Mouse (Mus musculus) liver, postnatal 0 days (tissue): Measurements from ENCODE around the gene Gm14569. TPM values are rescaled to one million over a fixed set of nuclear protein-coding genes. Genes with fewer than 3 reads are reported as not detected.

Experiments used
- ATAC-seq: fragments of 200-750 bp; cut with Nextera tagmentation; 2 replicates; pipeline ENCODE4 v1.8.0; 2017; ENCODE audit warnings: mild to moderate bottlenecking, moderate library complexity
- DNase-seq: peaks from one replicate; pipeline ENCODE4 v3.0.0-alpha.2; 2016
- H3K27ac ChIP-seq: fragments of 300-500 bp; sonication (generic); 2 replicates; pipeline ENCODE4 v1.5.1; 2014; ENCODE audit warnings: antibody characterized with exemption, moderate library complexity, mild to moderate bottlenecking, low read depth
- H3K27me3 ChIP-seq: fragments of 300-500 bp; sonication (generic); 2 replicates; pipeline ENCODE4 v1.6.1; 2014; ENCODE audit warnings: low read length, control low read depth, mixed read lengths; ENCODE audit not compliant: insufficient read depth
- H3K36me3 ChIP-seq: fragments of 300-500 bp; sonication (generic); replicated peaks from 2 replicates; pipeline ENCODE4 v1.6.1; 2014; ENCODE audit warnings: mild to moderate bottlenecking, control low read depth, low read length, moderate library complexity, mixed read lengths; ENCODE audit not compliant: insufficient read depth
- H3K4me1 ChIP-seq: fragments of 300-500 bp; sonication (generic); 2 replicates; pipeline ENCODE4 v1.6.1; 2014; ENCODE audit warnings: antibody characterized with exemption, mild to moderate bottlenecking, control low read depth; ENCODE audit not compliant: insufficient read depth
- H3K4me2 ChIP-seq: fragments of 300-500 bp; sonication (generic); 2 replicates; pipeline ENCODE4 v1.6.1; 2014; ENCODE audit warnings: low read depth, mild to moderate bottlenecking, low read length, moderate library complexity, mixed read lengths
- H3K4me3 ChIP-seq: fragments of 300-500 bp; sonication (generic); 2 replicates; pipeline ENCODE4 v1.5.1; 2014; ENCODE audit warnings: low read depth, low read length
- H3K9ac ChIP-seq: fragments of 300-500 bp; sonication (generic); replicated peaks from 2 replicates; pipeline ENCODE4 v1.6.1; 2014; ENCODE audit warnings: mild to moderate bottlenecking, moderate library complexity
- H3K9me3 ChIP-seq: fragments of 300-500 bp; sonication (generic); 2 replicates; pipeline ENCODE4 v1.6.1; 2016; ENCODE audit warnings: mild to moderate bottlenecking, control low read depth, low read length, mixed read lengths
- CTCF ChIP-seq: sonication (generic); IDR thresholded peaks from 2 replicates; pipeline ENCODE4 v1.5.1; 2016; ENCODE audit warnings: antibody characterized with exemption, low read depth
- EP300 ChIP-seq: IDR thresholded peaks from 2 replicates; pipeline ENCODE4 v1.6.1; 2016; ENCODE audit warnings: antibody characterized with exemption, low read depth, mild to moderate bottlenecking
- WGBS: fragments of 180-500 bp; shearing (Covaris S2); extraction: QIAGEN DNeasy Blood & Tissue Kit; methylation state at CpG from one replicate; pipeline ENCODE4 v1.1.7; 2014; ENCODE audit not compliant: insufficient replicate concordance; 5-methylcytosine and 5-hydroxymethylcytosine counted together
- polyA plus RNA-seq: library from polyadenylated mRNA; unstranded; fragments of >200 nt; fragmentation: Nextera tagmentation; extraction: Ambion mirVana; gene quantifications from 2 replicates; pipeline ENCODE4 v1.2.1, GENCODE M21; 2015

Gene Gm14569
- not detected in 2 replicates for polyA plus RNA-seq

DNA sequence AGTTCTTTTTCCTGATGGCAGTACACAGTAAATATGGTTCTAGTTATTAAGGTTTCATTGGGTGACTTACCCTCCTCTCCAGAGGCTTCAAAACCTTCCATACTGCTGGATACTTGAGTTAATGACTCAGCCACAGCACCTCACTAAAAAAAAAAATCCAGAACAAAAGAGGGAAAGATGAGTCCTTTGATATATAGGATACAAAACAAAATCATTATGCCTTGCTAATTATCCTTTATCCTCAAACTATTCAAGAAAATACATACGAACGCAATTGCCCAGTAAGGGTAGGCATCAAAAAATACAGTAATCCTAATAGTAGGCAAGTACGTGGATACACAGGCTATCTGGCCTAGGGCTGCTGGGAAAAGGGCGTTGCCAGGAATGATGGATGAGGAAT is at the start of gene Gm14569:
TSS of gene Gm14569 (minus strand) at position 101 of the 400 bp plus-strand sequence.
- ATAC-seq, result no peak
- Histone ChIP-seq H3K36me3 (no peaks in the 10 kb centered on the region), H3K4me2 (no peak within 1 kb of the TSS), H3K27ac (no peak within 1 kb of the TSS), H3K4me3 (no peak within 1 kb of the TSS), H3K9me3 (no peaks in the 10 kb centered on the region), H3K9ac (no peak within 1 kb of the TSS), H3K4me1 (no peaks in the 10 kb centered on the region), H3K27me3 (no peaks in the 10 kb centered on the region)
- TF ChIP-seq EP300 (no peak), CTCF (no peak)
- DNase-seq, result no peak
- 83% methylated on average over 4 of the region's 4 CpGs for WGBS

DNA sequence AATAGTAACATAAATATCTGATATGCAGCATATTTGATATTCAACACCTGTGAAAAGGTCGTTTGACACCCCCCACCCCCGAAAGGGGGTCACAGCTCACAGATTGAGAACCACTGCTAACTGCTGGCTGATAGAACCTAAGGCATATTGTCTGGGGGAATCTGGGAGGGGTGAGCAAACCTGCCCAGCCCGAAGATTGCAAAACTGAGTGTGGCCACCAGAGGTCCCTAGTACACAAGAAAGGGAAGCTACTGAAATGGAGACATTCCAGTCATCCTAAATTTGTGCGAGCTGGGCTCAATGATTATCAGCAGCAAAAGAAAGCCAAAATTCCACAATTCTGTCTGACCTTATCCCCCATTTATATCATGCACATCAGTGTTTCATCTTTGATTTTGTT is 42.9 kb upstream of the Gm14569 start:
- Histone ChIP-seq H3K4me2 (peak overlapping the region; percentile 50), H3K4me1 (no peaks in the 10 kb centered on the region), H3K9me3 (no peaks in the 10 kb centered on the region), H3K9ac (no peak overlapping the region), H3K27me3 (no peaks in the 10 kb centered on the region), H3K36me3 (no peaks in the 10 kb centered on the region), H3K27ac (no peak overlapping the region), H3K4me3 (no peak overlapping the region)
- TF ChIP-seq CTCF (peak; percentile 74), EP300 (no peak)
- DNase-seq (peak; percentile 70), ATAC-seq (no peak)
- WGBS, result 19% methylated on average over 4 of the region's 4 CpGs

DNA sequence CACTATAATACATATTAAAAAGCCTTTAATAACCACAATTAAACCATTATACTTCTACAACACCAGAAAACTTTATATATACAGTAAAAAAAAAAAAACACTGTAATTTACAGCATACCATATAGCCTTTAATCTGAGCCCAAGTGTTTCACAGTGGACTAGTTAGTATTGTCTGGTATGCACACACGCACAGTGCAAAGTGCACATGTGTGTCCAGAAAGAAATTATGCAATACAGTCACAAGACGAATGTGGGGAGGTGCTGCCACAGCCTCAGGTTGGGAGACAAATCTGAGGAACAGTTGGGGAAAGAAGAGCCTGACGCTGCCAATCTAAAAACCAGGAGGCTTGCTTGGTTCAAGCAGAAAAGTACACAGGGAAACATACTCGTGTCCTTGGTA is 42.1 kb upstream of the Gm14569 start:
- 46% methylated on average over 4 of the region's 4 CpGs for WGBS
- H3K27me3 ChIP-seq, result no peaks in the 10 kb centered on the region
- no peak overlapping the region for H3K27ac ChIP-seq
- no peak for ATAC-seq
- no peak overlapping the region for H3K9ac ChIP-seq
- TF ChIP-seq EP300 (no peak), CTCF (no peak)
- H3K4me1 ChIP-seq, result no peaks in the 10 kb centered on the region
- H3K4me3 ChIP-seq, result no peak overlapping the region
- peak overlapping the region; percentile 50 for H3K4me2 ChIP-seq
- H3K9me3 ChIP-seq, result no peaks in the 10 kb centered on the region
- no peaks in the 10 kb centered on the region for H3K36me3 ChIP-seq
- DNase-seq, result no peak

DNA sequence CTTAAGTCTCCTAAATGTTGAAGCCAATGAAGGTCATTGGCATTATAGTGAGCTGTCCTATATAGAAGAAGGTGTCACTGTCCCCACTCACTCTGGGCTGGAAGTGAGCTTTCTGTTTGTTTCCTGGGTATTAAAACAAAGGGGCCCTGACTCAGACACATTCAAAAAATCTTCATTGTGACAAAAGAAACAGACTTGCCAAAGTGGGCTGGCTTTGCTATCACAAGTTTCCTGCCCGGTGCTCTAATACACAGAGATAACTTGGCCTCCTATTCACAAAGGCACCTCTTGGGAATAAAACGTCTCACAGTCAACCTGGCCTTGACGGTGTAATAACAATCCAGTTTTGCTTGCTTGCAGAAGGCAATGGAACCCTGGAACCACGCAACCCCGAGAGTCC is 38.6 kb upstream of the Gm14569 start:
- Histone ChIP-seq H3K4me1 (no peaks in the 10 kb centered on the region), H3K9me3 (no peaks in the 10 kb centered on the region), H3K27me3 (no peaks in the 10 kb centered on the region), H3K36me3 (no peaks in the 10 kb centered on the region), H3K27ac (no peak overlapping the region), H3K4me3 (no peak overlapping the region), H3K9ac (no peak overlapping the region), H3K4me2 (no peak overlapping the region)
- WGBS, result 64% methylated on average over 5 of the region's 5 CpGs
- DNase-seq, result no peak
- ATAC-seq, result no peak
- TF ChIP-seq CTCF (no peak), EP300 (no peak)

DNA sequence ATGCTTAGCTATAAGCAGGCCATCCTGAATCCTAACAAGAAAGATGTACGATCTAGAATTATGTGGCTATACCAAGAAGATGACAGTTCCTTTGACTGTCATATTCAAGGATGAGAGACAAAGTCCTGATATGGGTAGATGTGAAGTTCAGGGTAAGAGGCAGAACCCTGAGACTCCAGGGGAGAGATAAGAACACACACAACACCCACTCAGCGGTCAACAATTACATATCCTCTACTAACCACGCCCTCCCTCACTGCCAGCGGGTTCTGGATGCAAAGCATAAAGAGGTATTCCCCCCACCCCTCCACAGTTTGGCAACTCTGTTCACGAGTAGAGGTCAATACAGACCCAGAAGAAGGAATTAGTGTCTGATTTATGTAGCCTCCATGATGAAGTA is 32.1 kb upstream of the Gm14569 start:
- no peak for TF ChIP-seq EP300
- no peak for TF ChIP-seq CTCF
- Histone ChIP-seq H3K9me3 (no peaks in the 10 kb centered on the region), H3K9ac (no peak overlapping the region), H3K27ac (no peak overlapping the region), H3K4me1 (no peaks in the 10 kb centered on the region), H3K27me3 (no peaks in the 10 kb centered on the region), H3K4me2 (no peak overlapping the region), H3K4me3 (no peak overlapping the region), H3K36me3 (no peaks in the 10 kb centered on the region)
- 43% methylated on average over 5 of the region's 5 CpGs for WGBS
- no peak for ATAC-seq
- no peak for DNase-seq

DNA sequence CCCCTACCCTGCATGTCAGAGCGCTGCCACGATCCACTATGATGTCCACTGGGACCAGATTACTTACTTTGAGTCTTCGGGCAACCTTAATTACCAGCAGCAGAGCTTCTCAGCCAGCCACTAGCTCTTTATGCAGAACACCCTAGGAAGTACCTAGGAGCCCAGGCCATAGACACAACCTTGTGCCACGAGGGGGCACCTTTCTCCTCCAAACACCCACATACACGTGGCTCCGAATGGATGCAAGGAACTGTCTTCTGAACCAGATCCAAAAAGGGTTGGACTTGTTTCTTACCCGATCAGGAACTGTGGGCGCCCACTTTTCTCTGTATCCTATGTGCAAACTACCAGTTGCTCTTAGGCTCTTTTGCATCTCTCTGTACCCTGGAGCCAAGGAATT is 22.1 kb upstream of the Gm14569 start:
- ATAC-seq, result no peak
- TF ChIP-seq EP300 (no peak), CTCF (0 out of 2 replicates have a peak, but pooled peaks have one; percentile 8)
- no peaks in the 10 kb centered on the region for H3K4me1 ChIP-seq
- H3K9ac ChIP-seq, result no peak overlapping the region
- no peak overlapping the region for H3K27ac ChIP-seq
- no peak overlapping the region for H3K4me2 ChIP-seq
- 42% methylated on average over 8 of the region's 8 CpGs for WGBS
- no peaks in the 10 kb centered on the region for H3K27me3 ChIP-seq
- no peak overlapping the region for H3K4me3 ChIP-seq
- H3K9me3 ChIP-seq, result no peaks in the 10 kb centered on the region
- DNase-seq, result no peak
- H3K36me3 ChIP-seq, result no peaks in the 10 kb centered on the region

DNA sequence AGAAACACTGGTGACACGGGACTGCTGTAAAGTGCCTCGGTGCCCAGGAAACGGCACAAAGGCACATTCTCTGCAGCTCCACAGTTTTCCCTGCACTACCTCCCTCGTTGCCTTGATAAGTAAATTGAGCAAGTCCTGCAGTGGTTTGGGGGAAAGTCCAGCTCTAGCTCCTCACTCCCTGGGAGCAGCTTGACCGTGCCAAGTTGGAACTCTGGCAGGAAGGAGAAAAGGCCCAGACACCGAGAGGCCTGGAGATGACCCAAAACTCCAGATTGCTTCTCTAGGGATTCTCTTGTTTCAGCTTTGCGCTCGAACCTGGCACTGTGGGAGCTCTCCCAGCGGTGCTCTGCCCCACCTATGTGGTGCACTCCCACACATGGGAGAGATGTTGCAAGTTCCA is 21.6 kb upstream of the Gm14569 start:
- Histone ChIP-seq H3K4me2 (no peak overlapping the region), H3K4me1 (no peaks in the 10 kb centered on the region), H3K27ac (no peak overlapping the region), H3K4me3 (no peak overlapping the region), H3K9me3 (no peaks in the 10 kb centered on the region), H3K27me3 (no peaks in the 10 kb centered on the region), H3K36me3 (no peaks in the 10 kb centered on the region), H3K9ac (no peak overlapping the region)
- DNase-seq, result no peak
- no peak for ATAC-seq
- TF ChIP-seq CTCF (no peak), EP300 (no peak)
- 65% methylated on average over 8 of the region's 9 CpGs for WGBS
